Mouse (Mus musculus) forebrain, embryonic 13.5 days (tissue): ENCODE measurements around the gene Btbd18. TPM values are rescaled to one million over a fixed set of nuclear protein-coding genes. Genes with fewer than 3 reads are reported as not detected.

Source experiments
- ATAC-seq: fragments of 200-750 bp; cut with Nextera tagmentation; 2 replicates; pipeline ENCODE4 v1.8.0; 2017
- H3K27ac ChIP-seq: fragments of 300-500 bp; sonication (generic); 2 replicates; pipeline ENCODE4 v1.5.1; 2015; ENCODE audit warnings: inconsistent platforms, mild to moderate bottlenecking, moderate library complexity
- H3K27me3 ChIP-seq: fragments of 300-500 bp; sonication (generic); 2 replicates; pipeline ENCODE4 v1.6.1; 2015; ENCODE audit warnings: mild to moderate bottlenecking, inconsistent platforms
- H3K36me3 ChIP-seq: fragments of 300-500 bp; sonication (generic); 2 replicates; pipeline ENCODE4 v1.6.1; 2015; ENCODE audit warnings: mild to moderate bottlenecking, inconsistent platforms; ENCODE audit not compliant: poor library complexity, severe bottlenecking
- H3K4me1 ChIP-seq: fragments of 300-500 bp; sonication (generic); 2 replicates; pipeline ENCODE4 v1.6.1; 2015; ENCODE audit warnings: inconsistent platforms
- H3K4me2 ChIP-seq: fragments of 300-500 bp; sonication (generic); 2 replicates; pipeline ENCODE4 v1.6.1; 2015; ENCODE audit warnings: inconsistent platforms, mild to moderate bottlenecking, moderate library complexity
- H3K4me3 ChIP-seq: fragments of 300-500 bp; sonication (generic); 2 replicates; pipeline ENCODE4 v1.5.1; 2015; ENCODE audit warnings: mild to moderate bottlenecking, inconsistent platforms
- H3K9ac ChIP-seq: fragments of 300-500 bp; sonication (generic); 2 replicates; pipeline ENCODE4 v1.6.1; 2015; ENCODE audit warnings: mild to moderate bottlenecking, inconsistent platforms
- H3K9me3 ChIP-seq: fragments of 300-500 bp; sonication (generic); replicated peaks from 2 replicates; pipeline ENCODE4 v1.6.1; 2016; ENCODE audit warnings: inconsistent platforms
- WGBS: fragments of 180-500 bp; shearing (Covaris S2); methylation state at CpG from one replicate; pipeline ENCODE4 v1.1.7; 2015; 5-methylcytosine and 5-hydroxymethylcytosine counted together
- polyA plus RNA-seq: library from polyadenylated mRNA; unstranded; fragments of >200 nt; fragmentation: Nextera tagmentation; extraction: Ambion mirVana; gene quantifications from 2 replicates; pipeline ENCODE4 v1.2.1, GENCODE M21; 2015

Gene Btbd18
- polyA plus RNA-seq, 1 experiment from 2014 or later = 0.31 TPM

GRCm38 (mm10) chr2:84634006-84634405 lies 24.9 kb upstream of the Btbd18 start:
- H3K27ac ChIP-seq = 0 out of 2 replicates have a peak overlapping the region, but pooled peaks have one; percentile 91
- 83% methylated on average over 4 of the region's 4 CpGs for WGBS
- H3K4me1 ChIP-seq = peaks cover 58% of the 10 kb centered on the region
- no peak overlapping the region for H3K9ac ChIP-seq
- no peaks in the 10 kb centered on the region for H3K9me3 ChIP-seq
- no peaks in the 10 kb centered on the region for H3K27me3 ChIP-seq
- no peak overlapping the region for H3K4me2 ChIP-seq
- no peak overlapping the region for H3K4me3 ChIP-seq
- H3K36me3 ChIP-seq = no peaks in the 10 kb centered on the region
- no peak for ATAC-seq

GRCm38 (mm10) chr2:84634934-84635482 lies 23.9 kb upstream of the Btbd18 start:
- peak overlapping the region; percentile 22; the same call in 1 of the 2 replicates for H3K9ac ChIP-seq
- H3K4me2 ChIP-seq = peak overlapping the region; percentile 17
- H3K27me3 ChIP-seq = no peaks in the 10 kb centered on the region
- peak overlapping the region; percentile 91 for H3K27ac ChIP-seq
- WGBS = 22% methylated on average over 4 of the region's 4 CpGs
- peaks cover 58% of the 10 kb centered on the region for H3K4me1 ChIP-seq
- no peaks in the 10 kb centered on the region for H3K36me3 ChIP-seq
- no peak overlapping the region for H3K4me3 ChIP-seq
- peak; percentile 16; the same call in 1 of the 2 replicates for ATAC-seq
- no peaks in the 10 kb centered on the region for H3K9me3 ChIP-seq

- H3K4me2 ChIP-seq = peak overlapping the region; percentile 17
- no peaks in the 10 kb centered on the region for H3K36me3 ChIP-seq
- no peak overlapping the region for H3K4me3 ChIP-seq
- WGBS = 0% methylated on average over 2 of the region's 2 CpGs
- H3K4me1 ChIP-seq = peaks cover 58% of the 10 kb centered on the region
- no peaks in the 10 kb centered on the region for H3K9me3 ChIP-seq
- peak overlapping the region; percentile 91 for H3K27ac ChIP-seq
- peak overlapping the region; percentile 22 for H3K9ac ChIP-seq
- ATAC-seq = peak; percentile 97
- no peaks in the 10 kb centered on the region for H3K27me3 ChIP-seq
Measured at GRCm38 (mm10) chr2:84635611-84636010, 23.3 kb upstream of the Btbd18 start.

GRCm38 (mm10) chr2:84636231-84636741 lies 22.6 kb upstream of the Btbd18 start:
- no peak for ATAC-seq
- H3K4me1 ChIP-seq = peaks cover 58% of the 10 kb centered on the region
- no peaks in the 10 kb centered on the region for H3K36me3 ChIP-seq
- H3K27ac ChIP-seq = peak overlapping the region; percentile 91
- H3K27me3 ChIP-seq = no peaks in the 10 kb centered on the region
- H3K9ac ChIP-seq = no peak overlapping the region
- H3K9me3 ChIP-seq = no peaks in the 10 kb centered on the region
- peak overlapping the region; percentile 17 for H3K4me2 ChIP-seq
- H3K4me3 ChIP-seq = no peak overlapping the region
- 39% methylated on average over 8 of the region's 8 CpGs for WGBS

GRCm38 (mm10) chr2:84637452-84638165 lies 21.3 kb upstream of the Btbd18 start:
- H3K27ac ChIP-seq = no peak overlapping the region

GRCm38 (mm10) chr2:84638428-84639220 lies 20.3 kb upstream of the Btbd18 start:
- H3K4me3 ChIP-seq = no peak overlapping the region
- peaks cover 49% of the 10 kb centered on the region for H3K4me1 ChIP-seq
- H3K27ac ChIP-seq = no peak overlapping the region; the same call in 1 of the 2 replicates
- no peaks in the 10 kb centered on the region for H3K9me3 ChIP-seq
- H3K9ac ChIP-seq = no peak overlapping the region
- no peak overlapping the region for H3K4me2 ChIP-seq
- 71% methylated on average over 5 of the region's 5 CpGs for WGBS
- peaks cover 5% of the 10 kb centered on the region; the same call in 1 of the 2 replicates for H3K36me3 ChIP-seq
- no peaks in the 10 kb centered on the region for H3K27me3 ChIP-seq
- ATAC-seq = no peak

More at GRCm38 (mm10) chr2:84637452-84638165, 21.3 kb upstream of the Btbd18 start:
- H3K27me3 ChIP-seq = no peaks in the 10 kb centered on the region
- H3K4me2 ChIP-seq = no peak overlapping the region
- no peak overlapping the region for H3K4me3 ChIP-seq
- no peak overlapping the region for H3K9ac ChIP-seq
- no peaks in the 10 kb centered on the region for H3K9me3 ChIP-seq
- peaks cover 57% of the 10 kb centered on the region for H3K4me1 ChIP-seq
- no peak for ATAC-seq
- 38% methylated on average over 7 of the region's 7 CpGs for whole genome bisulfite sequencing
- H3K36me3 ChIP-seq = peaks cover 5% of the 10 kb centered on the region; the same call in 1 of the 2 replicates

GRCm38 (mm10) chr2:84640833-84641232 lies 18.0 kb upstream of the Btbd18 start:
- Histone ChIP-seq H3K36me3 (peaks cover 5% of the 10 kb centered on the region; the same call in 1 of the 2 replicates), H3K4me3 (no peak overlapping the region), H3K9ac (no peak overlapping the region), H3K4me2 (no peak overlapping the region), H3K27me3 (no peaks in the 10 kb centered on the region), H3K27ac (no peak overlapping the region), H3K4me1 (peaks cover 27% of the 10 kb centered on the region), H3K9me3 (no peaks in the 10 kb centered on the region)
- no peak for ATAC-seq

GRCm38 (mm10) chr2:84646138-84646537 lies 12.7 kb upstream of the Btbd18 start:
- Histone ChIP-seq H3K4me1 (peaks cover 26% of the 10 kb centered on the region), H3K27me3 (no peaks in the 10 kb centered on the region), H3K27ac (no peak overlapping the region), H3K9ac (no peak overlapping the region), H3K36me3 (peaks cover 5% of the 10 kb centered on the region; the same call in 1 of the 2 replicates), H3K4me3 (no peak overlapping the region), H3K4me2 (no peak overlapping the region), H3K9me3 (no peaks in the 10 kb centered on the region)
- 78% methylated on average over 1 of the region's 1 CpGs for WGBS
- ATAC-seq = no peak

GRCm38 (mm10) chr2:84647051-84647568 lies 11.8 kb upstream of the Btbd18 start:
- H3K9ac ChIP-seq = no peak overlapping the region

GRCm38 (mm10) chr2:84648369-84648768 lies 10.5 kb upstream of the Btbd18 start:
- Histone ChIP-seq H3K4me2 (peak overlapping the region; percentile 83), H3K4me1 (peaks cover 27% of the 10 kb centered on the region), H3K4me3 (peak overlapping the region; percentile 72), H3K27ac (no peak overlapping the region; the same call in 1 of the 2 replicates), H3K9ac (peak overlapping the region; percentile 74), H3K36me3 (no peaks in the 10 kb centered on the region), H3K9me3 (no peaks in the 10 kb centered on the region), H3K27me3 (no peaks in the 10 kb centered on the region)
- 33% methylated on average over 6 of the region's 6 CpGs for WGBS
- ATAC-seq = no peak

More at GRCm38 (mm10) chr2:84647051-84647568, 11.8 kb upstream of the Btbd18 start:
- H3K4me3 ChIP-seq = peak overlapping the region; percentile 72
- peaks cover 27% of the 10 kb centered on the region for H3K4me1 ChIP-seq
- WGBS = 98% methylated on average over 6 of the region's 6 CpGs
- peak overlapping the region; percentile 83 for H3K4me2 ChIP-seq
- H3K9me3 ChIP-seq = no peaks in the 10 kb centered on the region
- peaks cover 2% of the 10 kb centered on the region; the same call in 1 of the 2 replicates for H3K36me3 ChIP-seq
- ATAC-seq = no peak
- no peak overlapping the region for H3K27ac ChIP-seq
- H3K27me3 ChIP-seq = no peaks in the 10 kb centered on the region

GRCm38 (mm10) chr2:84649674-84650073 lies 9.2 kb upstream of the Btbd18 start:
- Histone ChIP-seq H3K27me3 (no peaks in the 10 kb centered on the region), H3K27ac (no peak overlapping the region), H3K9ac (peak overlapping the region; percentile 80), H3K4me3 (peak overlapping the region; percentile 72), H3K4me2 (peak overlapping the region; percentile 83), H3K36me3 (no peaks in the 10 kb centered on the region), H3K9me3 (no peaks in the 10 kb centered on the region), H3K4me1 (peaks cover 27% of the 10 kb centered on the region)
- no peak for ATAC-seq
- under 1% methylated on average over 10 of the region's 10 CpGs for WGBS
